Mouse (Mus musculus) midbrain, embryonic 13.5 days (tissue): ENCODE results near the gene Slc15a5. TPM values are rescaled to one million over a fixed set of nuclear protein-coding genes. Genes with fewer than 3 reads are reported as not detected.

Experiments used
- ATAC-seq: fragments of 200-750 bp; cut with Nextera tagmentation; 2 replicates; pipeline ENCODE4 v1.8.0; 2017; ENCODE audit warnings: mild to moderate bottlenecking, moderate TSS enrichment, moderate library complexity
- H3K27ac ChIP-seq: fragments of 300-500 bp; sonication (generic); 2 replicates; pipeline ENCODE4 v1.5.1; 2015; ENCODE audit warnings: inconsistent platforms, mild to moderate bottlenecking, moderate library complexity
- H3K27me3 ChIP-seq: fragments of 300-500 bp; sonication (generic); 2 replicates; pipeline ENCODE4 v1.6.1; 2015; ENCODE audit warnings: mild to moderate bottlenecking, inconsistent platforms
- H3K36me3 ChIP-seq: fragments of 300-500 bp; sonication (generic); 2 replicates; pipeline ENCODE4 v1.6.1; 2015; ENCODE audit warnings: mild to moderate bottlenecking, inconsistent platforms
- H3K4me1 ChIP-seq: fragments of 300-500 bp; sonication (generic); replicated peaks from 2 replicates; pipeline ENCODE4 v1.6.1; 2015; ENCODE audit warnings: inconsistent platforms
- H3K4me2 ChIP-seq: fragments of 300-500 bp; sonication (generic); replicated peaks from 2 replicates; pipeline ENCODE4 v1.6.1; 2015; ENCODE audit warnings: moderate library complexity, mild to moderate bottlenecking, inconsistent platforms
- H3K4me3 ChIP-seq: fragments of 300-500 bp; sonication (generic); replicated peaks from 2 replicates; pipeline ENCODE4 v1.5.1; 2015; ENCODE audit warnings: mild to moderate bottlenecking, inconsistent platforms
- H3K9ac ChIP-seq: fragments of 300-500 bp; sonication (generic); replicated peaks from 2 replicates; pipeline ENCODE4 v1.6.1; 2015; ENCODE audit warnings: mild to moderate bottlenecking, inconsistent platforms
- H3K9me3 ChIP-seq: fragments of 300-500 bp; sonication (generic); 2 replicates; pipeline ENCODE4 v1.6.1; 2016; ENCODE audit warnings: mild to moderate bottlenecking, inconsistent platforms
- WGBS: fragments of 180-500 bp; shearing (Covaris S2); methylation state at CpG from one replicate; pipeline ENCODE4 v1.1.7; 2015; 5-methylcytosine and 5-hydroxymethylcytosine counted together
- polyA plus RNA-seq: library from polyadenylated mRNA; unstranded; fragments of >200 nt; fragmentation: Nextera tagmentation; extraction: Ambion mirVana; gene quantifications from 2 replicates; pipeline ENCODE4 v1.2.1, GENCODE M21; 2015

The Slc15a5 gene
- polyA plus RNA-seq, 1 experiment from 2014 or later = not detected

DNA sequence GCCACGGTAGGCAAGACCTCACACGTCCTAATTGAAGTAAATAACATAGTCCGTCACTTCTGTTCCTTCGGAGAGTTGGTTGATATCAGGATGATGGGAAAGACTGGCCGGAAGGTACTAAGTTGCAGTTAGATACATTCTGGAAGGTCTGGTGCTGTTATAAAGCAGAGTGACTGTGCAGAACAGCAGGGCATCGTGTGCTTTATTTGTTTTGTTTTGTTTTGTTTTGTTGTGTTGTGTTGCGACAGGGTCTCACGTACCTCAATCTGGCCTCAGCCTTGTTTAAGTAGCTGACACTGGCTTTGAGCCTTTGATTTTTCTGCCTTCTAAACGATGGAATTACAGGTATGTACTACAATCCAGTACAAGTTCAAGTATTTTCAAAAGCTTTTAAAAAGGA is 26.0 kb downstream of the Slc15a5 start:
- Histone ChIP-seq H3K4me2 (no peak overlapping the region), H3K4me3 (no peak overlapping the region), H3K27me3 (no peaks in the 10 kb centered on the region), H3K36me3 (no peaks in the 10 kb centered on the region), H3K9me3 (no peaks in the 10 kb centered on the region), H3K4me1 (no peaks in the 10 kb centered on the region), H3K9ac (no peak overlapping the region), H3K27ac (no peak overlapping the region)
- WGBS = 88% methylated on average over 9 of the region's 9 CpGs
- ATAC-seq = no peak

DNA sequence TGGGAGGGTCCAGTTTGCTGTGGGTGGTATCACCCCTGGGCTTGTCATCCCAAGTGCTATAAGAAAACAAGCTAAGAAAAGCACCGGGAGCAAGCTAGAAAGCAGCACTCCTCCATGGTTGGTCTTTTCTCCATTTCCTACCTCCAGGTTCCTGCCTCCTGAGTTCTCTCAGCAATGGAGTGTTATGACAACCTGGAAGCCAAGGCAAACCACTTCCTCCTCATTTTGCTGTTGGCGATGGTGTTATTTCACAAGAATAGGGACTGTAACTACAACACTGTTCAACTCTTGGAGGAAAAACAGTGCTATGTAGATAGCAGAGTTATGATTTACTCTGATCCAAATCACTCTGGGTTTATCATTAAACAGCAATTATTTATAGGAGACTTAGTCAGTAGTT is 34.4 kb downstream of the Slc15a5 start:
- no peak overlapping the region for H3K4me3 ChIP-seq
- H3K4me1 ChIP-seq = no peaks in the 10 kb centered on the region
- ATAC-seq = no peak
- 93% methylated on average over 2 of the region's 2 CpGs for WGBS
- no peaks in the 10 kb centered on the region for H3K27me3 ChIP-seq
- H3K27ac ChIP-seq = no peak overlapping the region
- H3K36me3 ChIP-seq = no peaks in the 10 kb centered on the region
- H3K9ac ChIP-seq = no peak overlapping the region
- no peaks in the 10 kb centered on the region for H3K9me3 ChIP-seq
- H3K4me2 ChIP-seq = no peak overlapping the region

DNA sequence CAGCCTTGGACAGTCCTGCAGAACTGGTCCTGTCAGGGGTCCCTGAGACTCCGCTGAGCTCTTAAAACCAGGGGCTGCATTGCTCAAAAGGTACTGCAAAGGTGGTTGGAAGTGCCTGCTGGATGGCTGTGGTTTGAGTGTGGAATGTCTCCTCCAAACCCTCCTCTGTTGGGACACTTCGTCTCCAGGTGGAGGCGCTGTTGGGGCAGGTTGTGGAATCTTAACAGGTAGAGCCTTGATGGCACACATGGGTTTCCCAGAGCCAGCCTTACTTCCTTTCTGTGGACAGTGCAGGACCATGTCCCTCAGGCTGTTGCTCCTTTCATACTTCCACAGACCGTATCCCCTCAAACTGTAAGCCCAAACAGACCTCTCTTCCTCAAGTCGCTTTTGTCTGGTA is 36.8 kb downstream of the Slc15a5 start:
- Histone ChIP-seq H3K36me3 (no peaks in the 10 kb centered on the region), H3K4me2 (no peak overlapping the region), H3K9me3 (no peaks in the 10 kb centered on the region), H3K9ac (no peak overlapping the region), H3K27me3 (no peaks in the 10 kb centered on the region), H3K27ac (no peak overlapping the region), H3K4me3 (no peak overlapping the region), H3K4me1 (no peaks in the 10 kb centered on the region)
- ATAC-seq = no peak
- WGBS = 92% methylated on average over 5 of the region's 5 CpGs

GRCm38 (mm10) chr6:138041865-138042264 is 37.9 kb downstream of the Slc15a5 start:
- Histone ChIP-seq H3K36me3 (no peaks in the 10 kb centered on the region), H3K9me3 (no peaks in the 10 kb centered on the region), H3K9ac (no peak overlapping the region), H3K4me3 (no peak overlapping the region), H3K4me2 (no peak overlapping the region), H3K27ac (no peak overlapping the region), H3K4me1 (no peaks in the 10 kb centered on the region), H3K27me3 (no peaks in the 10 kb centered on the region)
- ATAC-seq = no peak
- 94% methylated on average over 4 of the region's 4 CpGs for WGBS

GRCm38 (mm10) chr6:138037587-138037986 is 42.1 kb downstream of the Slc15a5 start:
- Histone ChIP-seq H3K9me3 (no peaks in the 10 kb centered on the region), H3K27ac (no peak overlapping the region), H3K27me3 (no peaks in the 10 kb centered on the region), H3K9ac (no peak overlapping the region), H3K36me3 (no peaks in the 10 kb centered on the region), H3K4me3 (no peak overlapping the region), H3K4me1 (no peaks in the 10 kb centered on the region), H3K4me2 (no peak overlapping the region)
- 84% methylated on average over 5 of the region's 5 CpGs for WGBS
- ATAC-seq = no peak

DNA sequence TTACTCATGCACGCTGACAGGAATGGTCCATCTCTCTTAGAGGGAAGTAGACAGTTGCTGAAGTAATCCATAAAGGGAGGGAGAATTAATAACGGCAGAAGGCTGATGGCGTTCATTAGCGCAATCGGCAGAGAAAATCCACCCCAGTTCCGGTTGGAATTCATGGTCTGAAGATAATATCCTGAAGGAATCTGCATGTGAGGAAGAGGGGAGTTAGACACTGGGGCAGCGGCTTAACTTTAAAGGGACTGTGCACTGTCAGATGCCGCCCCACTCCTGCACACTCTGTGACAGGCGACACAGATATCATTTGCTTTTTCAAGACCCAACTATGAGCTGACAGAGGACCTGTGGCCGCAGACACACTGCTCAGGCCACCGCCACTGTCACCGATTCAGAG is 42.8 kb downstream of the Slc15a5 start:
- WGBS = 93% methylated on average over 12 of the region's 12 CpGs

GRCm38 (mm10) chr6:138016898-138017297 is 62.8 kb downstream of the Slc15a5 start:
- no peaks in the 10 kb centered on the region for H3K9me3 ChIP-seq
- H3K9ac ChIP-seq = no peak overlapping the region
- no peak overlapping the region for H3K4me3 ChIP-seq
- no peak for ATAC-seq
- H3K4me2 ChIP-seq = no peak overlapping the region
- no peaks in the 10 kb centered on the region for H3K27me3 ChIP-seq
- H3K36me3 ChIP-seq = no peaks in the 10 kb centered on the region
- no peak overlapping the region for H3K27ac ChIP-seq
- no peaks in the 10 kb centered on the region for H3K4me1 ChIP-seq

More for the DNA sequence above, 42.8 kb downstream of the Slc15a5 start:
- H3K36me3 ChIP-seq = no peaks in the 10 kb centered on the region
- no peaks in the 10 kb centered on the region for H3K9me3 ChIP-seq
- H3K4me2 ChIP-seq = no peak overlapping the region
- no peak overlapping the region for H3K4me3 ChIP-seq
- no peaks in the 10 kb centered on the region for H3K4me1 ChIP-seq
- ATAC-seq = no peak
- no peak overlapping the region for H3K9ac ChIP-seq
- H3K27me3 ChIP-seq = no peaks in the 10 kb centered on the region
- no peak overlapping the region for H3K27ac ChIP-seq

- no peaks in the 10 kb centered on the region for H3K4me1 ChIP-seq
- no peak for ATAC-seq
Measured at GRCm38 (mm10) chr6:138014976-138015674, 64.6 kb downstream of the Slc15a5 start.

GRCm38 (mm10) chr6:138011955-138012354 is 67.8 kb downstream of the Slc15a5 start:
- H3K4me2 ChIP-seq = no peak overlapping the region
- no peak overlapping the region for H3K9ac ChIP-seq
- no peak overlapping the region for H3K4me3 ChIP-seq
- H3K36me3 ChIP-seq = no peaks in the 10 kb centered on the region
- H3K9me3 ChIP-seq = no peaks in the 10 kb centered on the region
- no peaks in the 10 kb centered on the region for H3K4me1 ChIP-seq
- ATAC-seq = no peak
- WGBS = 75% methylated on average over 6 of the region's 6 CpGs
- H3K27me3 ChIP-seq = no peaks in the 10 kb centered on the region
- H3K27ac ChIP-seq = no peak overlapping the region

More at GRCm38 (mm10) chr6:138014976-138015674, 64.6 kb downstream of the Slc15a5 start:
- Histone ChIP-seq H3K4me3 (no peak overlapping the region), H3K4me2 (no peak overlapping the region), H3K36me3 (no peaks in the 10 kb centered on the region), H3K9me3 (no peaks in the 10 kb centered on the region), H3K9ac (no peak overlapping the region), H3K27ac (no peak overlapping the region), H3K27me3 (no peaks in the 10 kb centered on the region)
- WGBS = 81% methylated on average over 16 of the region's 16 CpGs

DNA sequence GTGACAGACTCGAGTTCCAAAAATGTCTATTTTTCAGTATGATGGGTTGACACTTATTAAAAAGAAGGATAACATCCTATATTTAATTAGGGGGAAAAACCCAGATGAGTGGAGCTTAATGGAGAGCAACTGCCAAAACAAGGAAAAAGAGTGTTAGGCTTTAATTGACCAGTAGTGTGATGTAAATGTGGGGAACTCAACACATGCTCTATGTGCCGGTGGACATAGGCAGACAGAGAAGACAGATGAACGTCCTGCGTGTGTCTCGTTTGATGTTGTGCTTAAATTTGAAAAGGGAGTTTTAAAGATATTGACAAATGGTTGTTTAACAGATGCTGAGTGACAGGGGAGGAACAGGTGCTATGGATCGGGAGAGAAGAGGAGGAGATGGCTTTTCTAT is 72.0 kb downstream of the Slc15a5 start:
- no peaks in the 10 kb centered on the region for H3K36me3 ChIP-seq
- H3K4me3 ChIP-seq = no peak overlapping the region
- H3K4me2 ChIP-seq = no peak overlapping the region
- ATAC-seq = no peak
- H3K27ac ChIP-seq = no peak overlapping the region
- no peaks in the 10 kb centered on the region for H3K27me3 ChIP-seq
- no peaks in the 10 kb centered on the region for H3K9me3 ChIP-seq
- no peak overlapping the region for H3K9ac ChIP-seq
- WGBS = 89% methylated on average over 6 of the region's 6 CpGs
- H3K4me1 ChIP-seq = no peaks in the 10 kb centered on the region

- no peaks in the 10 kb centered on the region for H3K9me3 ChIP-seq
- no peaks in the 10 kb centered on the region for H3K27me3 ChIP-seq
- no peak overlapping the region for H3K9ac ChIP-seq
- H3K4me3 ChIP-seq = no peak overlapping the region
- H3K36me3 ChIP-seq = no peaks in the 10 kb centered on the region
- no peak overlapping the region for H3K27ac ChIP-seq
- H3K4me2 ChIP-seq = no peak overlapping the region
- 88% methylated on average over 27 of the region's 27 CpGs for WGBS
- no peak for ATAC-seq
- no peaks in the 10 kb centered on the region for H3K4me1 ChIP-seq
Measured at GRCm38 (mm10) chr6:138006525-138007251, 73.0 kb downstream of the Slc15a5 start.

DNA sequence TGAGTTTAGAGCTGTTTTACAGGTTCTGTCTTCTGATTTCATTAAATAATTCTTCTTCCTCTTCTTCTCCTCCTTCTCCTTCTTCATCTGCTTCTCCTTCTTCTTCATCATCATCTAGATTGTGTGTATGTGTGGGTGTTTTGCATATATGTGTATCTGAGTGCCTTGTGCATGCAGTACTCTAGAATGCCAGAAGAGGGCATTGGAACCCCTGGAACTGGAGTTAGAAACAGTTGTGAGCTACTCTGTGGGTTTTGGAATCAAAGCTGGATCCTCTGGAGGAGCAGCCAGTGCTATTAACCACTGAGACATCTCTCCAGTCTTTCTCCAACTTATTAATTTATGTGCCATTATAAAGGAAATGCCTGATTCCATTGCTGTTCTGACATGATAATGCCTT is 89.9 kb downstream of the Slc15a5 start:
- Histone ChIP-seq H3K36me3 (no peaks in the 10 kb centered on the region), H3K4me1 (no peaks in the 10 kb centered on the region), H3K4me3 (no peak overlapping the region), H3K9me3 (no peaks in the 10 kb centered on the region), H3K9ac (no peak overlapping the region), H3K27me3 (no peaks in the 10 kb centered on the region), H3K4me2 (no peak overlapping the region), H3K27ac (no peak overlapping the region)
- ATAC-seq = no peak
